Mouse (Mus musculus) mesoderm, embryonic 11.5 days (tissue): Measurements from ENCODE around the gene Fxyd4.
A peak's percentile ranks its signal among the peaks of the same experiment; 100 is the strongest.

Experiments used
- DNase-seq: peaks from one replicate; pipeline ENCODE4 v3.0.0-alpha.2; 2012; ENCODE audit warnings: low read depth, low spot score

The Fxyd4 gene

DNA sequence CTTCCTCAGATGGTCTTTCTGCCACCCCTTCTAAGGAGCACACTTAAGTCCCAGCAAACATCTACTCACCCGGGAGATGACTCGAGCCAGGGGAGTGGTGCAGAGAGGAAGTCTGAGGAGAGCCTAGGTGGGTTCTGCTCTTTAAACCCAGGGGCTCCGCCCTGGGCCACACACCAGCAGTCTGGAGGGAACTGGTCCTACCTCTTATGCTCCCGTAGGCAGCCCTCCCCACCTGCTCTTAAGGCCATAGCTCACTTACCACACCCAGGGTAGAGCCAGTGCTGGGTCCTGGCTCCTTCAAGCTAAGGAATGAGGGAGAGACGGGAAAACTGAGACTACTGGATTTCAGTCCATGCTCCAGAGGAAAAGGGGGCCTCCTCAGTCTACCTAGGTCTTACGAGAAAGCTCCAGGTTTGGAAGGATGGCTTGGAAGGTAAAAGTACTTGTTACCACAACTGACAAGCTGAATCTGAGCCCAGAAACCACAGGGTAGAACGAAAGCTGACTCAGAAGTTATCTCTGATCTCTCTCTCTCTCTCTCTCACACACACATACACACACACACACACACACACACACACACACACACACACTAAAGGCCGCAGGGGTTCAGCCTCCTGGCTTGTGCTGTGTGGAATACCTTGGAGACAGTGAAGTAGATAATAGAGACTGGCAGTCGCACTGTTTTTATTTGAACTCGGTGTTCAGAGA, at the start of gene Fxyd4:
Gene Fxyd4 (minus strand): TSS at position 471 of the 711 bp plus-strand sequence.
- DNase-seq: no peak

DNA sequence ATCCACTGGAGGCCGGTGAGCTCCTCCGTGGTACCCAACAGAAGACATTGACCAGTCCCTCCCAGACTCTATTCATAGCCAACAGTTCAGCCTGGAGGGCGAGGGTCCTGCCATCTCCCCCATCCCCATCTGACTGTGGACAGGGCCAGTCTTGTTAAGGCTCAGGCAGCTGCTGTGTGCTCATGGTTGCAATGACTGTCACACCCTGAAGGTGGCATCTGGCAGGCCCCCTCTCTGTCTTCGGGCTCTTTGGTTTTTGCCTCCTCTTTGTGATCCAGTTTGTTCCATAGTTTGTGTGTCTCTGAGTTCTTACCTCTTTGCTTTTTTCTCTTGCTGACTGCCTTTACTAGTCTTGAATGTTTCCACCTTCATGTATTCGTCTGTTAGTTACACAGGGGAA, 49.7 kb upstream of the Fxyd4 start:
- DNase-seq: no peak

DNA sequence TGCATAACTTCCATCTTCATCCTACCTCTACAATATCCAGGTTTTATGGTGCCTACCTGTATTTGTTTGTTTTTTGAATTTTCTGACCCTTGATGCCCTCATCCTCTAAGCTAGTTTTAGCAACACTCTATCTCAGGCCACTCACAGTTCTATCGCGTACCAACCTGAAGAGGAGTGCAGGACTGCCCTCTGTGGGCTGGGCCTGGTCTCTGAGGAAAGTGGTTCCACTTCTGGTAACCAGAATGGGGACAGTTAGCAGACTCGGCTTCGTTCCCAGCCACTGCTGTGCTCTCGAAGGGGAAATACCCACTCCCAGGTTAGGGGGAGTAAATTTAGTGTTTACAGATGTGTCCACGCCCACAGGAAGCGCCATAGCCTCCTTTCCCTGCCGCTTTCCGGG, 29.2 kb upstream of the Fxyd4 start:
- DNase-seq: no peak

DNA sequence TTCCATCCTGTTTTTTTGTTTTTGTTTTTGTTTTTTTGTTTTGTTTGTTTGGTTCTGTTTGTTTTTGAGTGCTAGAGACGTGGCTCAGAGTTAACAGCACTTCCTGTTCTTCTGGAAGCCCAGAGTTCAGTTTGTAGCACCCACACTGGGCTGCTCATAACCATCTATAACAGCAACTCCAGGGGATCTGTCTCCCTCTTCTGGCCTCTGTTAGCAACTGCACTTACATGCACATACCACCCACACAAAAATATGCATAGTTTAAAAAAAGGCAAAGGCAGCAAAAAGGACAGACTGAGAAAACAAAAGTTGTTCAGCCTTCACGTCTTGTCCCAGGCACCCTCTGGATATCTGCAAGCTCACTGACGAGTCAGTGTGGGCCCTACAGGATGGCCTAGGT, 25.7 kb upstream of the Fxyd4 start:
- no peak for DNase-seq

DNA sequence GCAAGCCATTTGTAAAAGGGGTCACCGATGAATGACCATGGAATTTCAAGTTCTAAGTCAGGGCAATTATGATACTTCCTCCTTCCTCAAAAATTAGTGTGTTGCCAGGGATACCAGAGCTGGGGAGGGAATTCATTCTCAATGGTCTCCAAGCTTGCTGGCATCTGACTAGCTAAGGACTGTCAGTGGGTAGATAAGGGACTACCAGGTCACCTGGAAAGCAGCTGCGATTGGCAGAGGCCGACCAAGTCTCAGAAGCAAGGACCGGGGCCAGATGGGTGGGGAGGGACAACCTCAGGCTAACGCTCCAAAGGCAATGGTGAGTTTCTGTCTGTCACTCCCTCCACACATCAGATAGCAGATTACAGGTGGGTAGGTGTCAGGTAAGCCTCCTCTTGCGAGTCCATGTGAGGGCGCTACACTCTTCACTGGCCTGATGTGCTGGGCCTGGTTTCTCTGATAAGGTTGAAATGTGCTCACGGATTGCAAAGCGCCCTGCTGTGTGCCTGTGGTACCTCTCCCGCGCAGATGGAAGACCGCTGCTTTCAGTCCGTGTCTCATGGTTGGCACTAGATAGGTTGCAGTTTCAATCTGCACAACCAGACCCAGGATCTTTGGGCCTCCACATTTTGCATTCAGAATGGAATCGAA, 19.5 kb upstream of the Fxyd4 start:
- DNase-seq: no peak

DNA sequence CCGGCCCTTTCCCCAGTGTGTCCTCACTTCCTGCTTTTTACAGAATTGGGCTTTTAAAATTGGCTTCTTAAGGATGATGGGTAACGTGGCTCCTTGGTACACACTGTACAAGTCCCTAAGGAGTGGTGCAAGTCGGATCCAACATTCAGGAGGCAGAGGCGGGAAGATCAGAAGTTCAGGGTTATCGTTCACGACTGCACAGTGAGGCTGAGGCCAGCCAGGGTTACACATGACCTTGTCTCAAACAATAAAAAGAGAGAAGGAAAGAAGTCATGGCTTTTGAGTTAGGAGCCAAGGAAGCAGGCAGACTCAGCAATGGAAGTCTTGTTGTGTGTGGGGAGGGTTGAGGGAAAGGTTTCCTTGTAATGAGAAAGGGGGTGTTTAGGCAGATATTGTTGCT, 18.7 kb upstream of the Fxyd4 start:
- no peak for DNase-seq

DNA sequence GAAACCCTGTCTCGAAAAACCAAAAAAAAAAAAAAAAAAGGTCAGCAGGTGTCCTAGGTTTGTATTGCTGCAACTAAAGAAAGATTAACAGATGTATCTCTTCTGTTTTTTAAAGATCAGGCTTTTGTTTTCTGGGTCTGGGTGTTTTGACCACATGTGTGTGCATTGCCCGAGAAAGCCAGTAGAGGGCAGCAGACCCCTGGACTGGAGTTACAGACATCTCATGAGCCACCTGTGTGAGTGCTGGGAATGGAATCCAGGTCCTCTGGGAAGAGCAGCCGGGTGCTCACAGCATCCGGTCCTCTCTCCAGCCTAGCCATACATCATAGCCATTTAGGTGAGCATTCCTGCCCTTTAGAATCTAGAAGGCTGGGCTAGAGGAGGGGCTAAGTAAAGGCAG, 14.8 kb upstream of the Fxyd4 start:
- no peak for DNase-seq

DNA sequence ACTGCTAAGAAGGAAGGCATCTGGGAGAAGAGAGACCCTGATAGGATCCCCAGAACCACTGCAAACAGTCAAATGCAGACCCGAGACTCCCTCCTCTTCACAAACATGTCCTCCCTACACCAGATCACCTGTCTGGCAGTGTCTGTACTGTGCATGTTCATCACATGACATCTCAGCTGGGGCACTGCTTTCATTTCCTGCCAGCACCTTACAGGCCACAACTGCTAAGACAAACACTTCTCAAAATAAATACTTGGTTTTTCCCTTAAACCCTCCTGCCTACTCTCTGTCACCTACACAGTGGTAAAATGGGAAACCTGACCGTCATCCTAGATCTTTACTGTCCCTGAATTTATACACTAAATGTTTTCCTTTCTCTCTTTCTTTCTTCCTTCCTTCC, 6.4 kb upstream of the Fxyd4 start:
- DNase-seq: no peak

DNA sequence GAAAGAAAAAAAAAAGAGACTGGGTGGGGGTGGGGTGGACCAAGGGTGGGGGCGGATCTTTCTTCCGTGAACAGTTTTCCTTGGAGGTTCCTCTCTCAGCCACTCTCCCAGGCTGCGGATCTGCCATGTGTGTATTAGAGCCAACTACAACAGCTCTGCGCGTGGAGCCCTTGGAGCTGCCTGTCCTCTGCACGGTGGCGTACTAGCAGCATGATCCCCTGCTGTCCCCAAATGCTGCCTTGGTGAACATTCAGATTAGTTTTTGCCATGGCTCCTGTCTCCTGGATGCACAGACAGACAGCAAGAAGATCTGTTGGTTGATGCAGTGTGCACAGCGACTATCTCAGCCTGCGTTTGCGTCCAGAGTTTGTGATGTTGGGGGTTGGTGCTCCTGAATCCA, 5.3 kb upstream of the Fxyd4 start:
- DNase-seq: no peak

DNA sequence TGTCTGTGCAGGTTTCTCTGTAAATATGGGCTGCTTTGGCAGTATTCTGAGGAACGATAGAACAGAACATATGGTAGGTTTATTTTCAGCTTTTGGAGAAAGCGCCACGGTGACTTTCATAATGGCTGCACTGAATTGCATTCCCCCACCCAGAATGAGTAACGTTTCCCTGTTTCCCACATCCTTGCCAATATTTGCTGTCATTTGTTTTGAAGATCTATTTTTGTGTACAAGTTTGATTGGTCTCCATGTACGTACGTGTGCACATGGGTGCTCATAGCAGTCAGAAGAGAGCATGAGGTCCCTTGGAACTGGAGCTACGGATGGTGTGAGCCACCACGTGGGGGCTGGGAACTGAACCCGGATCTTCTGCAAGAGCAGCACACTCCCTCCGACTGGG, 1.5 kb upstream of the Fxyd4 start:
- DNase-seq: no peak

DNA sequence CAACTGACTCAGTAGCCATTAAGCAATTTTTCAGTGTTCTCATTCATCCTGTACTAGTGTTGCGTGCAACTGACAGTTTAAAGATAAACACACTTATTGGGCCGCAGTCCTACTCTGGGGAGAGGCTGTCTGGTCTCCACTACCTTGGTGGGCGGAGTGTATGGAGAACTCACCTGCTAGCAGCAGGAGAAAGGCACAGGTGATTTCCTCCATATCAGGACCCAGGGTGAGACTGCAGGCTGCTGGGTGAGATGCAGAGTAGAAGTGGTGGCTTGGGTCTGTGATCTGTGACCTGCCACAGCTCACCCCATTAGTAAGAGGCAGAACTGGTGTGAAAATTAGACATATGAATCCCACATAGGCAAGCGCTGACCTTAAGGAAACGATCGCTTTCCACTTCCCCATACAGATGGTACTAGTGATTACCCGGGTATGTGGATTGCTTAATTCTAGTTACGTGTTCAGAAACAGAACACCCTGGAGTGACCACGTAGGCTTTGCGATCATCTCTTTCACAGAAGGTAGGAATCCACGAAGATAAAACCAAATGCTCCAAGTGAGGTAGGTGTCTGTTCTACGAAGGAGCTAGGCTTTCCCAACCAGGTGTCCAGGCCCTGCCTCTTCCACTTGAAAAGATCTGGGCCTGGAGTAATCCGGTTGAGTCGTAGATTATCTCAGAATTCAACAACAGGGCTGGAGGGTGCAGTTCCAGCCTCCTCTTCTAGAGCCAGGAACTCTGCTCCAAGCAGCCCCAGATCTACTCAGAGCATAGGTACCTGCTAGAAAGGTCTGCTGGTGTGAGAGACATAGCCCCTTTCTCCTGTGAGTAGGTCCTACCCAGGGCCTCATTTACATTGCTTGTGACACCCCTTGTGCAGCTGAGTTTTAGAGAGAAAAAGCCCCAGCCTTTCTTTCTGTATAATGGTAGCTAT, 1.5 kb downstream of the Fxyd4 start:
- no peak for DNase-seq

DNA sequence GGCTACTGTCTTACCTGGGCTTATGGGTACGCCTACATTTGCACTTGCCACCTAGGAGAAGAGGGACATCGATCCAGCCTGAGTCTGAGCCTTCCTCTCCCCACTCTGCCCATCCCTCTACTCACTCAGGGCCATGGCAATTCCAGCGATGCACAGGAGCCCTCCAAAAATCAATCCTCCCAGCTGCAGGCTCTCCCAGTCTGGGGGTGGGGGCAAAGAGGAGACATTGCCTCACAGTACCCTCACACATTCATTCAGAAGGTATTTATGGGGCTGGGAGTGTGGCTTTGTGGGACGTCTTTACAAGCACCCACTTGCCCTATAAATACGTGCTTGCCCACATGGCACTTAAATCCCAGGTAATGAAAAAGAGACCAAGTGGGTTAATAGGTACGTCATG, 3.2 kb downstream of the Fxyd4 start:
- DNase-seq: no peak

DNA sequence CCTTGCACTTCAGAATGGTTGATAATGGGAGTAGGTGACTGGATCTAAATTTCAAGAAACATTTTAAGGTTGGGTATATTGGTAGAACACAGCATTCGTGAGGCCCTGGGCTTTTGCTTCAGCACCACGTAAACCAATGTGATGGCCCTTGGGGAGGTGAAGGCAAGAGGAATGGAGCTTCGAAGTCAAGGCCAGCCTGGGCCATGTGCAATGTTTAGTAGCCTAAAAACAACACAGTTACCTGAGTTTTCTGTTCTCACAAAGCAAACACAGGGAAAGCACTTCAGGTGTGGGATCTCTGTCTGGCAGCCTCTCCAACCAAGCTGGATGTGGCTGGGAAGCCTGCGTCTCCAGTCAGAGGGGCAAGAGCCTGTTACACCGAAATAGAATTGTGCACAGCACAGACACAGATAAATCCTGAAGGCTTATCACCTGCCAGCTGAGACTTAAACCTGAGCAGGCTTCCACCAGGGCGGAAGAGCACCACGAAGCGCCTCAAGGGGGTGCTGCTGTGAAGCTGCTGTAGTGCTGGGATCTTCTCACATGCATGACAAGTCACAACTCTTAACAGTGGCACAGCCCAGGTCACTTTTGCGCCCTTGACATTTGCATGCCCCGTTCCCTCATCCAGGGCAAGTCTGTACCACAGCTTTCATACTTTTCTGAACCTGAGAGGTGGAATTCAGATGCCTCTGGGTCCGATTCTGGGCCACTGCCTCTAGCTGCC, 5.0 kb downstream of the Fxyd4 start:
- DNase-seq: peak; percentile 30

DNA sequence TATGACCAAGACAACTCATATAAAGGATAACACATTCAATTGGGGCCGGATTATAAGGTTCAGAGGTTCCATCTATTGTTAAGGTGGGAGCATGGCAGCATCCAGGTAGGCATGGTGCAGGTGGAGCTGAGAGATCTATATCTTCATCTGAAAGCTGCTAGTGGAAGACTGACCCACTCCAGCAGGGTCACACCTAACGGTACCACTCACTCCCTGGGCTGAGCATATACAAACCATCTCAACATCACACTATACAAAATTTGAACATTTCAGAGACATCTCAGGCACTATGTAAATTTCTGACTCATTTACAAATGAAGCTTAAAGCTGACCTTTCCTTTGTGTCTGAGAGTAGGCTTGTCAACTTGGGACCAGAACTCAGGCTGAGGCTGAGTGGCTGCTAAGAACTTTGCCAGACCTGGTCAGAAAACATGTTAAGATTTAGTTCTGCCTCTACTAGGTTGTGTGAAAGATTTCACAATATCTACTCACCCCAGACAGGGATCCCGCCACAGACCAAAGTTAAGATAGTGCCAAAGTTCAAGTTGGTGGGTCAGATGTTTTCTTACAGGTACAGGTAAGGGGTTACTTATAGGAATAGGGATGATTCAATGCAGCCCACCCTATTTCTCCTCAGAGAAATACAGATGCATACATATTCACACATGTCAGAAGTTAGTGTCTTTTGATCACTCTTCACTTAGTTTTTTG, 7.4 kb downstream of the Fxyd4 start:
- DNase-seq: no peak

DNA sequence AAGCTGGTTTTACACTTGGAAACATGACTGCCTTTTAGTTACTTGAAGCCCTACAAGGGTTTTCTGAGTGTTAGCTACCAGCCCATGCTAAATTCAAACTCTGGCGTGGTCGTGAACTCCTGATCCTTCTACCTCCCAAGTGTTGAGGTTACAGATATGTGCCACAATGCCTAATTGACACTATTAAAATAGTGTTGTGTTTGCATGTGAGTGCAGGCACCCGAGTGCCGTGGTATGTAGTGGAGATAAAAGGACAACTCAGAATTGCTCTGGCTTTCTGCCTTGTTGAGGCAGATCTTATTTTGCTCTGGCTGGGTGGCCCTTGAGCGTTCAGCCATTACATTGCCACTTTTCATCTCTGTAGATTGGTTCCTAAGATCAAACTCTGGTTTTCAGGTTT, 8.7 kb downstream of the Fxyd4 start:
- no peak for DNase-seq

DNA sequence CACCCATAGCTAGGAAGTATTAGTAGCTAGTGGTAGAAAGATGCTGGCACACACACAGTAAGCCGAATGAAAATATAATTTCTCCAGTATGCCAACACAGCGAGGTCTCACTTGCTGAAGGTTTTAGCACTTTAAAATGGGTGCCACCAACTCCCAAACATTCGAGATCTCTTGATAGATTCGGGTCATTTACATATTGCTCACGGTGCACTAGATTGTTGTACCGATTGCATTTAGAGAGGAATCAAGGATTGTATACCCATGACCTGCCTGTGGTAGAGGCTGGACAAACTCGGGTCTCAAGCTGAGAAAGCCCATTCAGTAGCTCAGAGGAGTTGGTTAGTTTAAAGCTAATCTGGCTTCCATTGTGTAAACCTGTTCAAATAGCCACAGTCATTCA, 9.5 kb downstream of the Fxyd4 start:
- no peak for DNase-seq

DNA sequence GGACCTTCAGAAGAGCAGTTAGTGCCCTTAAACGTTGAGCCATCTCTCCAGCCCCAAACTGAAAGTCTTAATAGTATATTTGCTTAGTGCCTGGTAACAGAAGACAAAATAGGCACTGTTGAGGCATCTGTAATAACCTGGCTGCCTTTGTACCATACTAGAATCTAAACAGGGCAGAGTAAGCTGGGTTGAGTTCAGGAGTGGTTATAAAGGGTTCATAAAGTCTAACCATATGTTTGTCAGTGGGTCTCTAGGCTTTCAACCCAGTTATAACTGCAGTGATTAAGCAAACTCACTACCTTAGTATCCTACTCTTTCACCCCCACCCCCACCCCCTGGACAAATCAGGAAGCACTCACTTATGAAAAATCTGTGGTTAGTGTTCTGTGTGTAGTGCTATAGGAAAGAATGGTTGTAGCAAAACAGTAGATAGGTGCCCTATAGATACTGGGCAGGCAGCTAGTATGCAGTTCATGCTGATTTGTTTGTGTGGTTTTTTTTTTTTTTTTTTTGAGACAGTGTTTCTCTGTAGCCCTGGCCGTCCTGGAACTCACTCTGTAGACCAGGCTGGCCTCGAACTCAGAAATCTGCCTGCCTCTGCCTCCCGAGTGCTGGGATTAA, 10.5 kb downstream of the Fxyd4 start:
- no peak for DNase-seq

DNA sequence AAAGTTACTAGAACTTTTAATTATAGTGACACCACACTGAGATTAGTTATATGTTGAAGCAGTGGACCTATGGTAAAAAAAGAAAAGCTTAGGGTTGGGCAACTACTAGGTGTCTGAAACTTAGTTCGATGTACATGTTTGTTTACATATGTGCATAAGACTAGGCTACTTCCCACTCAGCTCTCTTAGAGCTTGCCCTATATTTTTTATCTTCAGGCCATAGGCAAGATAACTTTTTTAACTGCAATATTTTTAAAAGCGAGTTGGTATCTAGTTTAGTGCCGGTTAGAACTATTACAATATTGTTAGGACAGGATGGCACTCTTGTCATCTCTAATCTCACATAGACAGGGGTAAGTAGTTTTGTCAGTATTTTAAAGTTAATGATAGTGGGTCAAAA, 15.5 kb downstream of the Fxyd4 start:
- no peak for DNase-seq

DNA sequence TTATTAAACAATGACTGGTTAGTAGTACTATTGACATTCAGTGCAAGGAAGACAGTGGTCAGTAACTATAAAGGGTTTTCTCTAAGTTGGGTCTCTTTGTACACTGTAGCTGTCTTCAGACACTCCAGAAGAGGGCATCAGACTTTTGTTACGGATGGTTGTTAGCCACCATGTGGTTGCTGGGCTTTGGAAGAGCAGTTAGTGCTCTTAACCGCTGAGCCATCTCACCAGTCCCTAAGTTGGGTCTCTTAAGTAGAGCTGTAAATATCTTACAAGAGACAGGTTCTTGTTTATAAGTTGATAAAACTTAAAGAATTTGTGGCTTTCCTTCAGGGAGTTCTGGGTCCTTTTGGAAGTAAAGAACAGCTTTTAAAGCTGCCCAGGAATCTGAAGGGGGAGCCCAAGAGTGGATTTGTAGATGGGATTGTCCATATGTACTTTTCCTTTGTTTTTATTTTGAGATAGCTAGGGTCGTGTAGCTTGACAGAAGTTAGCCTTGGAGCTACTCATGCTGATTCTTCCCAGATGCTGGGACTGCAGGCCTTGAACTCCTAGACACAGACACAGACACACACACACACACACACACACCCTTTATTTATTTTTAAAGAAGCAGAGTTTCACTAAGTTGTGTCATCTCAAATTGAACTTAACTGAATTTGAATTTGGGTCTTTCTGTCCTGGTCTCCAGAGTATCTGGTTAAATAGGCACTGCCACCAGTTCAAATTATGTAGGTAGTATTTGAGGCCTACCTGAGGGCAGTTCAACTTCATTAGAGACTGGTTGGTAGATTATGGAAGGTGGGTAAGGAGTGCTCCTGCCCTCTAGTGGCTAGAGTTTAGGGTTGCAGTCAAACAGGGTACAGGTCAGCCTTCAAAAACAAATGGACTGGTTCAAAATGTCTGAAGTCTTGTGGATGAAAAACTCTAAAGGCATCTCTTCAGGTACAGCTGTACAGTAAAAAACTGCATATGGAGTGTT, 16.5 kb downstream of the Fxyd4 start:
- DNase-seq: peak; percentile 64

DNA sequence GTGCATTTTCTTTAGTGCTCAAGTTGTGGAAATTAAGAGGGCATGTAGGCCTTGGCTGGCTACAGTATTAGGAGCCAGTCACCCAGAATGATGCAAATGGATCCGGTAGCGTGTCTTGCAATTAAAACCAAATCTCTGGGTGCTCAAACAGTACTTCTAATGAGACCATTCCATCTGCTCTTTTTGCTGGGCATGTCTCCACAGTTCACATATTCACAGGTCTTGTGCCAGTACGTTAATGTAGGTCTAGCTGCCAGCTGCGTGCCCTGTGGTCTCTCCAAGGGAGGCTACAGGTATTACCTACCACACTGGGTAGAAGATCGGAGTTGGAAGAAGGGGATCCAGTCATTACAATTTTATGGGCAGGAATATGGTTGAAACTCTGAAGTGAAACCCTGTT, 19.4 kb downstream of the Fxyd4 start:
- DNase-seq: no peak
